Mouse (Mus musculus) ovary, adult 18-20 months (tissue): ENCODE results near the gene Map4k4.

Source experiments
- DNase-seq: peaks from one replicate; pipeline ENCODE4 v3.0.0; 2022; ENCODE audit warnings: low spot score, mixed read lengths

The Map4k4 gene

GRCm38 (mm10) chr1:39900181-39901005 is at the start of gene Map4k4:
Map4k4 (plus strand) TSS chr1:39900913.
- peak; percentile 76 for DNase-seq

- no peak for DNase-seq
Observed at GRCm38 (mm10) chr1:39855949-39856348, 44.8 kb upstream of the Map4k4 start.

- DNase-seq: no peak
Observed at GRCm38 (mm10) chr1:39856795-39857447, 43.8 kb upstream of the Map4k4 start.

- no peak for DNase-seq
Observed at GRCm38 (mm10) chr1:39857448-39857820, 43.3 kb upstream of the Map4k4 start.

GRCm38 (mm10) chr1:39859213-39859612 is 41.5 kb upstream of the Map4k4 start:
- DNase-seq: no peak

GRCm38 (mm10) chr1:39866367-39867141 is 34.2 kb upstream of the Map4k4 start:
- DNase-seq: no peak

- no peak for DNase-seq
Observed at GRCm38 (mm10) chr1:39867142-39867525, 33.6 kb upstream of the Map4k4 start.

- DNase-seq: no peak
Observed at GRCm38 (mm10) chr1:39867966-39868593, 32.6 kb upstream of the Map4k4 start.

- DNase-seq: no peak
Observed at GRCm38 (mm10) chr1:39868825-39869571, 31.7 kb upstream of the Map4k4 start.

- no peak for DNase-seq
Observed at GRCm38 (mm10) chr1:39869721-39870201, 31.0 kb upstream of the Map4k4 start.

- DNase-seq: no peak
Observed at GRCm38 (mm10) chr1:39877981-39878380, 22.7 kb upstream of the Map4k4 start.

GRCm38 (mm10) chr1:39882505-39882904 is 18.2 kb upstream of the Map4k4 start:
- no peak for DNase-seq

- no peak for DNase-seq
Observed at GRCm38 (mm10) chr1:39884803-39885515, 15.8 kb upstream of the Map4k4 start.

- no peak for DNase-seq
Observed at GRCm38 (mm10) chr1:39887997-39888396, 12.7 kb upstream of the Map4k4 start.

GRCm38 (mm10) chr1:39889429-39889828 is 11.3 kb upstream of the Map4k4 start:
- DNase-seq: no peak

- no peak for DNase-seq
Observed at GRCm38 (mm10) chr1:39889973-39890372, 10.7 kb upstream of the Map4k4 start.

GRCm38 (mm10) chr1:39893153-39893880 is 7.4 kb upstream of the Map4k4 start:
- DNase-seq: no peak

- no peak for DNase-seq
Observed at GRCm38 (mm10) chr1:39895097-39895496, 5.6 kb upstream of the Map4k4 start.

- DNase-seq: no peak
Observed at GRCm38 (mm10) chr1:39895506-39895905, 5.2 kb upstream of the Map4k4 start.

GRCm38 (mm10) chr1:39896581-39896980 is 4.1 kb upstream of the Map4k4 start:
- DNase-seq: no peak
